Mouse (Mus musculus) regulatory T cell (primary cell): Measurements from ENCODE around the gene Ccdc57.
"Not testable (repeated sequence)": the region's sequence is repeated elsewhere in the genome, so short reads cannot be mapped to it uniquely, and the experiment has no call there.

Experiments used
- in situ Hi-C: fragments of 300-600 bp; cut with MboI, MseI; formaldehyde crosslinking; loops from one replicate; pipeline ENCODE4 v1.15.1; 2025; ENCODE audit warnings: high pct_unique_total_duplicates

The Ccdc57 gene

DNA sequence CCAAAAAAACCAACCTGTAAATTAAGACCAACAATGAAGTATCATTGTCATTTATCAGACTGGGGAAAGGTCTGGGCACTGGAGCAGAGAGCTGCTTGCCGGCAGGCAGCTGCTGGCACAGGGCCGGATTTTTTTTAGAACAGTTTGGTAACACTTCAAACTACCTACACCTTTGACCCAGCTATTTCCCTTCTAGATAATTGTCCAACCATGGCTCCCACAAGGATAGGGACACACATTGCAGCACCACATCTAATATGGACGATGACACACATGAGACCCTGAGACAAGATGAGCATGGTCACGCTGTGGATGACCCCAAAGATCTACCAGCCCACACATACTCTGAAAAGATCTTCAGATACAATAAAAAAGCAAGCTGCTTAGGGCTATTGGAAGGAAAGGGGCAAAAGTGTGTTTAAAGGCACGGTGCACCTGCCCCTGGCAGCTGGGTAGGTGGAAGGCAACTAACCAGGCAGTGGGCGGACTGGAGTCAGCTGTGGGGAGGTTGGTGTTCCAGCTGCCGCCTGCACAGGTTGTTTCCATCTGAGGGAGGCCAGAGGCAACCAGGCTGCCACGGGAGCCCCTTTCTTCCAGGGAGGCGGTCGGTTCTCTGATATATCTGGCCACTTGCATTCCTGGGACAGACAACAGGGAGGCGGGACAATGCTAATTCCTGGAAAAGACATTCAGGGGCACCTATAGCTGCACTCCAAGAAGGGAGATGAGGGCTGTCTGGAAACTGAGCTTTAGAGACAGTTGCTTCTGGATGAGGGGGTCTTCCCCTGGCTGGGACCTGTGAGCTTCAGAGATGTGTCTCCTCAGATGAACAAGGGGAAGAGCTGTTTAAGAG is 80.4 kb downstream of the Ccdc57 start:
- in situ Hi-C loops = no loop called here

DNA sequence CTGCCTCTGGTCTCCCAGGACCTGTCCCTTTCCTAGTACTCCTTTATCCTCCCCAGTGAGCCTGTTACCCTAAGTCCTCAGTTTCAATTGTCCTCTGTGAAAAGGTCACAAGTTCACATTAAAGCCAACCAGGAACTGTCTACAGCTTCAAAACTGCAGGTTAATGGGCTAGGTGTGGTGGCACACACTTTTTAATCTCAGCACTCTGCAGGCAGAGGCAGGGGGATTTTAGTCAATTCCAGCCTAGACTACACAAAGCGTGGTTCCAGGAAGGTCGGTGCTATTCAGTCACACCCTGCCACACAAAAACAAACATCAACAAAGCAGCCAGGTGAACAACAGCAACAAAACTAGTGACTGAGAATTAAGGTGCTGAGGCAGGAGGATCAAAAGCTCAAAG is 81.1 kb downstream of the Ccdc57 start:
- in situ Hi-C loops = no loop called here

DNA sequence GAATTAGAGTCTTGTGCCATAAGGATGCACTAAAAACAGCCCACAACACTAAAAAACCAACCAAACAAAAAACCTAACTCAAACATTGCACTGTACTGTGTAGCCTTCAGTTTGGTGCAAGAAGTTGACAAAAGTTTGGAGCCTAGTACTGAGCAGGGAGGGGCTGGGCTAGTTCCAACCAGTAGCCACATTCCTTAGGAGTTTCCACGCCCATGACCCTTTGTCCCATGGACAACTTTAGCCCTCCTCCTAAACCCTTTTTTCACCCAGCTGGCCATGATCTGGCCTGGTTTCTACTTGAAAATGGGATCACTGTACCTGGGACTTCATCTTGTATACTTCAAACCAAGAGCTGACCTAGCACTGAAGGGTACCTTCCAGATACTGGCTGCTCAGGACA is 81.5 kb downstream of the Ccdc57 start:
- in situ Hi-C loops = no loop called here

DNA sequence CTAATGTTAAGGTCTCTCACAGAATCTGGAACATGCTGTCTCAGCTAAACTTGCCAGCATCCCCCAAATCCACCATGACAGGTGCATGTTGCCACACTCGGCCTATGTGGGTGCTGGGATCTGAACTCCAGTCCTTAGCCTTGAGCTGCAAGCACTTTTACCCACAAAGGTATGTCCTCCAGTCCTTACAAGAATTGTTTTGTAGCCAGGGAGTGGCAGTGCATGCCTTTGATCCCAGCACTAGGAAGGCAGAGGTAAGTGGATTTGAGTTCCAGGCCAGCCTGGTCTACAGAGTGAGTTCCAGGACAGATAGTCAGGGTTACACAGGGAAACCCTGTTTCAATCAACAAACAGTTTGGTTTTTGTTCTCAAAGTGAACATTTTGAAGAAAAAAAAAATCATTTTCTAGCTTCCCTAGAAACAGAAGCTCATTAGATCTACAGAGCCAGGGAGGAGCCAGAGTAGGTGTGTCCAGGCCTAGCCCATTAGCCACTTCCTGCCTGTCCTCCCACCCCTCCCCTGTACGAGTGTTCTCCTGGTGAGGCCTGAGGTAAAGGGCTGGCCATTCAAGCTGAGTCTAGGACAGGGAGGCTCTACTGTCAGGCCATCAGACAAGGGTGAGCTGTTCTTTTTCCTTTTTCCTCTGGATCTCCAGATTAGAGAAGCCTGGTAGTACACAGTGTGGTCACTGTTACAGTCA is 82.2 kb downstream of the Ccdc57 start:
- in situ Hi-C loops = no loop called here

DNA sequence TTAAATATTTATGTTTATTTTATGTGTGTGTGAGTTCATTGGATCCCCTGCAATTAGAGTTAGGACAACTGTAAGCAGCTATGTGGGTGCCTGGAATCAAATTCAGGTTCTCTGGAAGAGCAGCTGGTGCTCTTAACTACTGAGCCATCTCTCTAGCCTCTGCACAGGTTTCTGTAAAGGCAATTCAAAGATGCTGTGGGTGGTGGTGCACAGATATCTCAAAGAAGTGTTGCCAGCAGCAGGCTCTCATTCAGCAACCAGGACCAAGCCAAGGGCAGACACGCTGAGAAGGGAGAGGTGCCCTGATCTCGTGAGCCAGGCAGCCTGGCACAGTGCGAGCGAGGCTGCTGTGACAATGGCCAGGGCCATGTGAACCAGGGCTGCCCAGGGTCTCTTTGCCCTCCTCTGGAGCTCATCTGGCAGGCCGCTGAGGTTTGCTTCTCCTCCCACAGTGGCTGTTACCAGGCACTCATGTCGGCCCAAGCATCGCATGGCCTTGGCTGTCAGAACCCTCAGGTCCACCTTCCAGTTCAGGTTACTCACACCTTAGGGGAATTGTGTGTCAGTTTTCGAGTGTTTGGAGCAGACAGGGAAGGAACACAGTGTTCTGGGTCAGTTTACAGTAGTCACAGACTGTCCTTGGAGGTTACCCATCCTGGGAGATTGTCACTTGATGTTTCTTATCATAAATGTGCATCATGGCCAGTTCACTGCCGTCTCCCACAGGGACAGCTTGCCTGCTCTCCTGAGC is 85.8 kb downstream of the Ccdc57 start:
- in situ Hi-C loops = no loop called here

DNA sequence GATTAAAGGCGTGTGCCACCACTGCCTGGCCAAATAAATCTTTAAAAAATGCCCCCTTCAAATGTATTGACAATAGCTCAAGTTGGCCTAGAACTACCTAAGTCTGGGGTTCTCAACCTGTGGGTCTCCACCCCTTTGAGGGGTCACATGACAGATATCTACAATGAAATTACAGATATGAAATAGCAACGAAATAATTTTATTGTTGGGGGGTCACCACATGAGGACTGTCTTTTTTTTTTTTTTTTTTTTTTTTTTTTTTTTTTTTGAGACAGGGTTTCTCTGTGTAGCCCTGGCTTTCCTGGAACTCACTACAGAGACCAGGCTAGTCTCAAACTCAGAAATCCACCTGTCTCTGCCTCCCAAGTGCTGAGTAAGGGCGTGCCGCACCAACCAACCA is 88.3 kb downstream of the Ccdc57 start:
- in situ Hi-C loops = no loop called here

DNA sequence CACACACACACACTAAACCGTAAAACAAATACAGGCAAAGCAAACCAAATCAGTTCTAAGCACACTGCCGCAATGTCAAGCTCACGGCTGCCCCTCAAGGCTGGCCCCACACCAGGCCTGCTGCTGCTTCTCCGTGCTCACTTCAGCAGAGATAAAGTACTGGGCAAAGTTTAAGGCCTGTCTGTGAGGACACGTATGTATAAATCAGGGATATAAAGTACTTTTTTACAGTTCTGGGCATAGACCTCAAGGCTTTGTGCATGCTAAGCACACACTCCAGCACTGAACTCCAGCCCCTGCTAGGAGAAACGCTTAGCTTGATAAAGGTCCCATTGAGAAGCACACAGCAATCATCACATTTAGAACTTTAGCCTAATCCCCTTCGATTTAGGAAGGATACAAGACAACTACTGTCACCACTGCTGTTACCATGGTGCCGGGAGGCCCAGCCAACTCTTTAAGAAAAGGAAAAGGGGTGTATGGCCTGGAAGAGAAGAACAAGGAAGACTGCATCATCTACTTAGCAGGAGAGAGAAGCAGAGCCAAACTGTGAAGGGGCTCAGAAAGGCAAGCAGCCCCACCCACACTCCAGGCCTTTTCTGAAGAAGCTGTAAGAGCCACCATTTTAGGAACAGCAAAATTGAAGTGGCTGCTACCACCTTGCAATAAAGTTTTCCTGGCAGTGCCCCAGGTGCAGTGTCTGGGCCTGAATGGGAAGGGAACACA is 99.0 kb downstream of the Ccdc57 start:
- in situ Hi-C loops = no loop called here

DNA sequence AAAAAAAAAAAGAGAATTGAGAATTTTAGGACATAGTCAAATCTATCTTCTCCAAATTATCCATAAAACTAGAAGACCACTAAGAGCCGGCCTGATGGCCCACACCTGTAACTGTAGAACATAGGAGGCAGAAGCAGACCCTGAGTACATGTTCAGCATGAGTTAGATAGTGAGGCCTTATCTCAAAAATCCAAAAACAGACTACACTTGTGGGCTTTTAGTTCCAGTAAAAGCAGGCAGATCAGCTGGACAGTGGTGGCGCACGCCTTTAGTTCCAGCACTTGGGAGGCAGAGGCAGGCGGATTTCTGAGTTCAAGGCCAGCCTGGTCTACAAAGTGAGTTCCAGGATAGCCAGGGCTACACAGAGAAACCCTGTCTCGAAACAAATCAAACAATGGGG is 99.7 kb downstream of the Ccdc57 start:
- in situ Hi-C loops = not testable (repeated sequence)

DNA sequence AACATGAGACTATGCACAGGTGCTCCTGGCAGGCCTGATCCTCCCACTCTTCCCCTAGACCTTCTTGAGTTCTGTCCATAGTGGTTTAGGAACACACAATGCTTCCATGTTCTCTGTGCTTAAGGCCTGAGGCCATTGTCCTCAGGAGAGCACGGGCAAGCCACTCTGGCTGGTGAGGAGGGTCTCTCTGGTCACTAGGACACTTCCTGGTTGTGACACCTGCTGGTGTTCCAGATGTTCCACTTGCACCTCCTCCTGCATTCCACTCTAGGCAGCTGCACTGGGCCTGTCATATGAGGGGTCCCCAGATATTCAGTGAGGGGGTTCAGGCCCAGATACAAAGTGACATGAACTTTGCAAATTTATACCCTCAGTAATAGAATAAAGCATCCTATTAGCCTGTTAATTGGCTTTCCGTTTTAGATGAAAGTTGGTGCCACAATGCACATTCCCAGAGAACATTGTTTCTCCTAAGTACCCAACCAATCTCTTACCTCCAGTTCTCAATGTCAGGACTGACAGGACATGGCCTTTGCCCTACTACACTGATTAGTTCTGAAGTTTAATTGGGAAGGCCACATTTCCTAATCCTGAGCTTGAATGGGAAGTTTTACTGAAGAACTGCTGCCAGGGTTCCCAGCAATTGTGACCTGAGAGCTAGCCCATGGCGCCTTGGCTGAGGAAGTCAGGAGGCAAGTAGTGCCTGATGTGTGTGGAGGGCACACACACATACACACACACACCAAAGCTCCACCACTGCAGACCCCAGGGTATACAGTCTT is 100.8 kb downstream of the Ccdc57 start:
- in situ Hi-C loops = no loop called here

DNA sequence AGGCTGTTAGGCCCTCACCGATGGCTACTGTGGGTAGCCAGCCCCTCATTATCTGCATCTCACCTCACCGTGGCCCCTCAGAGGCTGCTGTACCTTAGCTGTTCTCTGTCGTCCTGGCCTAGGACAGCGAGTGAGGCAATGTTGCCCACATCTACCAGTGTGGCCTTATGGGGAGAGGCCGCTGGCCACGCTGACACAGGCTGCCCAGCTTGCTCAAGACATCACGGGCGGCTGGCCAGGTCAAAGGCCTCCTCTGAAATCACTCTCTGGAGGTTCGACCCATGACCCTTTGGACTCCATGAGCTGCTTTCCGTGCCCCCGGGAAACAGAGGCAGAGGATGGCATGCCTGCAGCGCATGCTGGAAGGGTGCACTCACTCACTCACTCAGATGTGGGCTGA is 102.0 kb downstream of the Ccdc57 start:
- in situ Hi-C loops = no loop called here

DNA sequence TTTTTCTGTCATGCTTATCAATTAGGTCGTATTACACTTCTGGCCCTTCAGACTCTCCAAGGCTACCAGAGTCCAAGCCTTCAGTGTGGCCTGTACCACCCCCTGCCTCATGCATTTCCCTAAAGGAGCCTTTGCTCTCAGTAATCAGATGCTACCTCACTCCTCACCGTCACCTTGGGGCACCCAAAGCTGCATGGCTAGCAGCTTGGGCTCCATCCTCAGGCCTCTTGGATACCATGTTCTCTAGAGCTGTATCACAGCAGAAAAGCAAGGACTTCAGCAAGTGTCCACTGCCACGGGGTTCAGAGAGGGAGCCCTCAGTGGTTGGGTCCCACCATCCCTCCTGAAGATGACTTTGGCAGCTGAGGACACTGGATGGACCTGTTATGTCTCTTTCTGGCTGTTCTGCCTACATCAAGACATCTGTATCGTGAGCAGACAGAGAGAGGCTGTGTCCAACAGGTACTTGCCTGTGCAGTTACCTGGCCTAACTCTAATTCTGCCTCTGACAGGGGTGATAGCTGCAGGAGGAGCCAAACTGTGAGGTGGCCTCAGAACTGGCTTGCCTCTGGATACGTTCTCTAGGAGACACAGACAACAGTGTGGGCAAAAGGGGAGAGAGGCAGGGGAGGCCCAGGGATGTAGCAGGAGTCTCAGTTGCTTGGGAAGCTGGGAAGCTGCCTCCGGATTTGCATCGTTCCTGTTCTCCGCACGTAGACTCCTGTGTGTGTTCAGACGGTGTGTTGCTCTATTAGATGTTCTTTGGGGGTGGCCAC is 102.7 kb downstream of the Ccdc57 start:
- in situ Hi-C loops = no loop called here

DNA sequence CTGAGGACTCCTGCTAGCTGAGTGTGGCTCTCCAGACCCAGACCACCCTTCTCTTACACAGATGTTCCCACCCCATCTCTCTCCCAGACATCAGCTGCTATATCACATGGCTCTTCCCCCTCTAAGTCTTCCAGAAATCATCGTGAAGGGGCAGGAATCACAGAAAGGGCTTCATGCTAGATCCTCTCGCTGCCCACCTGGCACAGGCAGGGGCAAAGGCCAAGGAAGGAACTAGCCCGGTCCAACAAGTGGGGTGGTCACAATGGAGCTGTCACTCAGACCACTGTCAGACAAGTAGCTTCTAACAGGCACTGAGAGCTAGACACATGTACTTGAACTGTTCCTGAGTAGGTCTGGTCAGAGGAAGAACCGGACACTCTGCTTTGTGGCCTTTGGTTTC is 104.3 kb downstream of the Ccdc57 start:
- in situ Hi-C loops = no loop called here

DNA sequence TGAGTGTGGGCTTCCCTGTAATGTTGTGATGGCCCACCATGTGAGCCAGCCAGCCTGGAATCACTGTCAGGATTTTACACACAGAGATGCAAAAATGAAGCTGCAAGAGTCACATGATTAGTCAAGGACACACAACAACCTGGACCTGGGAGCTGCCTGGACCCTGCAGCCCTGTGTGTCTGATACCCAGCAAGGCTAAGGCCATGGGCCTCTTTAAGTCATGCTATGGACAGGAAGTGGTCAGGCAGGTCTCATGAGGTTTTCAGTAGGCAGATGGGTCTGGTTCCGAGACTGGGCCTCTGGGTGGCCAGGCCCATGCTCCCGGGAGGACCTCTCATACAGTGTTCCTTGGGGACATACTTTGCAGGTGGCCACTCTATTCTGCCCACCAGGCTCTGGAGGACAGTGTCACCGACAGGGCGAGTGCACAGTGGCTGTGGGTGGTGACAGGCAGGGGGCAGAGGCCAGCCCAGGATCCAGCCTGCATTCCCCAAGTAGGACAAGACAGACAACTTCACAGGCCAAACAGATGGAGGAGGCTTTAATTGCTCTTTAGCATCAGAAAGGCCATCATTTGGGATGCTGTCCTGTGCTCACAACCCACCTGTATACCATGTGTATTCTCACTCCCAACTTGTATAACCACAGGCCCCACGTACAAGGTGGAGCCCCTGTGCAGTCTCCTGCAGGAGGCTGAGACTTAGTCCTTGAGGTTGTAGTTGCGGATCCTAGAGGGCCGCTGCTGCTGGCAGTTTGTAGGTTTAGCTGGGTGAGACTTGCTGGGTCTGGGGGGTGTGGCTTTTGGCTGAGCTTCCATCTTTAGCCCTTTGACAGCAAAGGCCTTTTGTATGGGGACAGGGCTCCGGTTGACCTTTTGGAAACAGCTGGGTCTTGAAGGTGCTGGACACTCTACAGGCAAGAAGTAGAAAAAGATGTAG is 106.4 kb downstream of the Ccdc57 start:
- in situ Hi-C loops = no loop called here

DNA sequence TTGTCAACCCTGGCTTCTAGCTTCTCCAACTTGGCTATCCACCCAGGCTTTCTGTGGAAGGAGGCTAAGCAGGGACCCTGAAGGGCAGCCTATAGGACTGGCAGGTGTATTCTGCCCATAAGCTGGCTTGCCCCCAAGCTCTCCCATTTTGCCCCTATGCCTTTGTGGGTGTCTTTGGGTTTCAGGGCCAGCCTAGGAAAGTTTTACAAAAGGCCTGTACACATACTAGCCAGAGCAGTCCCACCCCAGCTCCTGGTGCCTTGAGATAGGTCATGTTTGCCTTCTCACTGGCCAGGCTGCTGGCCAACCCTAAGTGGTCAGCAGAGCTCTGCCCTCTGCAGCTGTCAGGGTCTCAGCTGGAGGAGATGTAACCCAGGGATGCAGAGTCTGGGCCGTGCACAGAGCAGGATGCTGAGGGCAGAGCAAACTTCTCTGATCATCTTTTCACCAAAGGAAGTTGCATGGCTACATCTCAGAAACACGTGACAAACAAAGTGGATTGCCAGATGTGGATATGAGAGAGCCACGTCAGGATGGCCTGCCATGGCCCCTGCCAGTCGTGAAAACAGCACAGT is 107.3 kb downstream of the Ccdc57 start:
- in situ Hi-C loops = no loop called here

DNA sequence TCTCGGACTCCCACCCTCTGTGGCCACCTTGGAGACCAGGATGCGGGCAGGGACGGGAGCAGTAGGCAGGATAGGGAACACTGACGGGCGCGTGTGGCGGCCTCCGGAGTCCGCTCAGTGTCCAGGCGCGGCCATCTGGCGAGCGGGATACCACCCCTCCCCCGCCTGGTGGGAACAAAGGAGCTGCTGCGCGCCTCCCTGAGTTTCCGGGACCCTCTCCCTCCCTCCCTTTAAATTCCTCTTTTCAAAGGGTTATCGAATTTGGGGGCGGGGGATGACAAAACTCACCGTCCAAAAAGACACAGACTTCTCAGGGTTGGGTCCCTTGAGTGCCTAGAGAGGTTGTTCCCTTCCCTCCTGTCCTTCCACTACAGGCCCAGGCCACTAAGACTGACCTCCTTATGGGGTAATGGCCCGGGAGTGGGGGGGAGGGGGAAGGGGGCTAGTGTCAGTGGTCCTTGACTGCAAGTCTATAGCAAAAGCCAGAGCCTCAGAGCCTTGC is 107.8 kb downstream of the Ccdc57 start:
- in situ Hi-C loops = no loop called here

DNA sequence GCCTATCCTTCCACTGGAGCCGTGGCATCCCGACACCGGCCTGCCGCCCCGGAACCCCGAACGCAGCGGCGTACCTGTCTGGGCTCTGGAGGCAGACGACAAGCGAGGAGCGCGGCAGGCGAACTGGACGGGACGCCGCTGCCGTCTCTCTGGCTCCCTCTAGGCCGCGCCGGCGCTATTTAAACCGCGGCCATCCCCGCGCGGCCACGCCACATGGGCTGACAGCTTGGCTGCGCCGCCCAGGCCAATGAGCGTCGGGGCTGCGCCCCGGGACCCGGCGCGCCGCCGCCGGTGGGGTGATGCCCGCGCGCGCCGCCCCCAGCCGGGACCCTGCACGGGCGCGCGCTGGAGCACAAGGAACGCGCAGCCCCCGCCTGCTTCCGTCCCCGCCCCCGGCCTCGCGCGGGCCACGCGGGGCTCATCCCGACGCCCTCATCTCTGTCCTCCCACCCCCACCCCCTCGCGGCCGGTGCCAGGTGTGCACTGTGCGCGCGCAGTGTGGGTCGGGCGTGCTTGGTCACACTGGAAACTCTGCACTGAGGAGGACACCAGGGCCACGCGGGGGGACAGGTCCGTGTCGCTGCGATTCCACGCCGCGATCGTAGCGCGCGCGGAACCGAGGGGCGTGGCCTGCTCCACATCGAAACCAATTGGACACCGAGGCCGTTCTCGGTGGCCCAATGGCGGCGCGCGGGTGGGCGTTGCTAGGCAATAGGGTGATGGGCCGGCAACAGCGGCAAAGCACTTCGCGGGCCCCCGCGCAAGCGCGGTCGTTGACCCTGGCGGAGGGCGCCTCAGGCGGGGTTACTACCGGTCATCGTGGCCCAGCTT is 108.5 kb downstream of the Ccdc57 start, which contains the start of gene Fasn:
Fasn (minus strand) TSS at position 592 of the 831 bp plus-strand sequence.
- in situ Hi-C loops = no loop called here

DNA sequence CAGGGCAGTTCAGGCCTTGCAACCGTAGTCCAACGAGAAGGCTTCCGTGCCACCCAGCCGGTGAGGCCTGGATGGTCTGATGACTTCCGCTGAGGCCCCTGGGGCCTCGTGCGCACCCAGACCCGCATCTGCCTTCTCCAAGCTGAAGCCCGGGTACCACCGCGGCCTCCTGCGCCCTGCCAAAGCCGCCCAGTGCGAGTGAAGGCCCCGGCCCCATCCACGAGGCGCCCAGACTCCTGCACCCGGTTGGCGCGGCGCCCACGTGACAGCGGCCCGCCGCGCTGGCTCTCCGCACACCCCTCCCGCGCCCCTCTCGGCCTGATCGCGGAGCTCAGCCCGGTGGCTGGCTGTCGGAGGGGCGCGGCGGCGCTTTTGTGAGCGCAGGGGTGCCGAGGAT is 109.1 kb downstream of the Ccdc57 start:
- in situ Hi-C loops = no loop called here
